Mouse (Mus musculus): ENCODE data around the gene Dip2a.

DNA sequence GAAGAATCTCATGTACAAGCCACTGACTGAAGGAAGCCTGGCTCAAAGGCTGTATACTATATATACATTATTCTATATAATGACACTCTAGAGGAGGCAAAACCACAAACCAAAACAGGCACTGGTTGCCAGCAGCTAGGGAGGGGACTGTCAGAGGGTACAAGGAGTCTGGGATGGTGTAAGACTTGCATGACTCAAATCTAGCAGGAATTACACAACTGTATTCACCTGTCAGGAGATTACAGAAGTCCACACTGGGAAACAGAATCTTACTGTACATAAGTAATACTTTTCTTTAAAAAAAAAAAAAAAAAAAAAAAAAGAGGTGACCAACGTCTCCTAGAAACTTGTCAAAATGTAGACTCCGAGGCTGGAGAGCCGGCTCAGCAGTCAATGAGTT, 16.5 kb downstream of the Dip2a start:
- no peak for TF ChIP-seq CTCF (IDR thresholded peaks at IDR 0.05; ENCODE audit: extremely low read depth, insufficient read length, insufficient replicate concordance, low read depth, low read length)
- no peak for TF ChIP-seq POLR2A (IDR thresholded peaks at IDR 0.05; ENCODE audit: low read depth, low read length)
